Mouse (Mus musculus): ENCODE measurements around the gene Noc4l.

The Noc4l gene

DNA sequence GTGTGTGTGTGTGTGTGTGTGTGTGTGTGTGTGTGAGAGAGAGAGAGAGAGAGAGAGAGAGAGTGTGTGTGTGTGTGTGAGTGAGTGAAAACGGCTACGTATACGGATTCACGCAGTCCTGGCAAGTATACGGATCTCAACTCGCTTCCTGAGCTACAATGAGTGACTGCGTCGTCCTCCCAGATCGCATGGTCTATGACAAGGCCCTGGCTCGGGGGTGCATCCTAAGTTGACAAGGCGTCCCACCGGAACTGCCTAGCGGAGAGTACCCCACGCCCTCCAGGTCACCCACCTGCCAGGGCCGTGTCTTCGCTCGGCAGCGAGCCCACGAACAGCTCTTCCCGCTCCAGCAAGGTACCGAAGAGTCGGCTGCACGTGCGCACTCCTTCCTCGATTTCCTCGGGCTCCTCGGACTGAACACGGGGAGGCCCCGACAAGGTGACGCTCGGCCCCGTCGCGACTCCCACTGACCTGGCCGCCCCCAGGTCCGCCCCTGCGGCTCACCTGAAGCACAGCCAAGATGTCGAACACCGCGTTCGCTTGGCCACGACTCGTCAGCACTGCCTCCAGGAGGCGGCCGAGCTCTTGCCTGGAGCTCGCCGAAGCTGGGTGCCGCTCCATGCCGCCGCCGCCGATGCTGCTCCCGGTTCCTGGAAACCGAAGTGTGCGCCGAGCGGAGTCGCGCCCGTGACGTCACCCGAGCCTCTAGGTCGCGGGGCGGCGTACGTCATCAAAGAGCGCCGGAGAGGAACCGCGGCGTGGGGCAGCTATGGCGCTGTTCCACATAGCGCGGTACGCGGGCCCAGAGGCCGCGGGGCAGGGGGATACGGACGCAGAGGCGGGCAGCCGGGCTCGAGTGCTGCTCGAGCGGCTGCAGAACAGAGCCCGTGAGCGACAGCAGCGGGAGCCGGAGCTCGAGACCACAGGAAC, at the start of gene Noc4l, which contains the start of gene Ddx51:
Gene Noc4l, minus strand, starts transcription at position 699 of the 930 bp plus-strand sequence.
Gene Ddx51, plus strand, starts transcription at position 733 of the 930 bp plus-strand sequence.
- DNase-seq (ENCODE audit: low spot score in 2 of 2) = peak; percentile 97 to 98

DNA sequence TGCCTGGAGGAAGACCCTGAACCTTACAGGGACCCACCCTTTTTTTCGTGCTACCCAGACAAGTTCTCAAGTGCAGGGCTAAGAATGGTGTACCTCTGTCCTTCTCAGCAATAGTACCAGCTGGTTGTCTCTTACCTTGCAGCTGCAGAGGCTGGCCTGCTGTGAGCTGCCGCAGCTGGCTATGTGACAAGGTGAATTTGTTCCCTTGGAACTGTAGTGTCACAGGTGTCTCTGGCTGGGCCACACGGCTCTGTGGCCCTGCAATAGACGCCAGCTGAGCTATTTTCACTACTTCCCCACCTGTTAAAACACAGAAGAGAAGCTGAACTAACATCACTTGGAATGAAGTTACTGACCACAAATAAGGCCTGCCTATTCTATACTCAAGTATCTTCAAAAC, 45.4 kb upstream of the Noc4l start:
- DNase-seq (ENCODE audit: low spot score in 2 of 2) = no peak

- DNase-seq (ENCODE audit: low spot score in 2 of 2) = no peak
Observed at GRCm38 (mm10) chr5:110682041-110682440, 28.8 kb upstream of the Noc4l start.

GRCm38 (mm10) chr5:110665486-110666121, 12.4 kb upstream of the Noc4l start:
- peak in 1 of 2 experiments; percentile 43 for DNase-seq (ENCODE audit: low spot score in 2 of 2)

DNA sequence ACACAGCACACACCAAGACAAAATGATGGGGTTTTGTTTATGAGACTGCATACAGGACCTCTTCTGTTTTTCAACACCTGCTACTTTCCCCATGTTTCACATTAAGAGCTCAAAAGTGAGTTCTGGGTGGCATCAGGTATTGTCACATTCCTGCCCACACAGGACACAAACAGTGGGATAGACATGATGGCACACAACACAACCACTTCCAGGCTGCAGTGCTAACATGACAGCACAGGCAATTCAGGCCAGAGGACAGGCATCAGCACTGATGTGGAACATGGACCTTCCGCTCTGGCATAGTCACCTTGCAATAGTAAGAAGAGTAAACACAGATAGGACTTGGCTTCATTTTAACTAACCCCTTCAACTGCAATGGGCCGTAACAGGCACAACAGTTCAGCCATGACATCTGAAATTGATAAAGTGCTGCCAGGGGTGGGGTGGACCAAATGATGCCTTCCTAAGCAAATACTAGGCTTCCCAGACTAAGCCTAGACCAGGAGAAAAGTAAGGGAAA, 11.6 kb upstream of the Noc4l start:
- no peak for DNase-seq (ENCODE audit: low spot score in 2 of 2)

DNA sequence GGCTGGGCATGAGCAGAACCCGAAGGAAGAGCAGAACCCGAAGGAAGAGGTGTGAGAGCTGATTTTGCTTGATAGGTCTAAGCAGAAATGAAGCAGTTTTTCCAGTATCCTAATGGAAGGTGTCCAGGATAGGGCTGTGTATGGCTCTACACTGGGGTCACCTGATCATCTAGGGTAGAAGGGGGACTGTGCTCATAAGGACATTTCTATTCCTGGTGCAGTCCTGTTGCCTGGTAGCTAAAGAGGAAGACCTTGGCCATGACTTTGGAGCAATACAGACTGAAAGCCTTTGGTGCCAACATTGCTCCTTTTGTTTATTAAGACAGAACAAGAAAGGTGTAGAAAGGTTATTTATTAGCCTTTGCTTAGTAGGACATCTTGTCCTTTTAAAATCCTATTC, 10.8 kb upstream of the Noc4l start:
- no peak for DNase-seq (ENCODE audit: low spot score in 2 of 2)

DNA sequence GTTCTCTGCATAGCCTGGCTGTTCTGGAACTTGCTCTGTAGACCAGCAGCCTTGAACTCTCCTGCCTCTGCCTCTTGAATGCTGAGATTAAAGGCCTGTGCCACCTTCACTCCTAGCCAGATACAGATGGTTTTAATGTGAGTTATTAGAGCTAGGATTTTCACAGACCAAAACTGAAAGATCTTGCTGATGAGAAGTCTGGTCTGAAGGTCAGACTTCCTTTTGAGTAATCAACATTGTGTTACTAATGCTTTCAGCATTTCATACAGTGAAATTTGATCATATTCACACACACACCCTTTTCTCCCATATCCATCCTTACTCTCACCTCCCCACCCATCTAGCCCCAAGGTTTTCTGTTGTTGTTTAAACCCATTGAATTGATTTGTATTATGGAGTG, 6.5 kb upstream of the Noc4l start:
- DNase-seq (ENCODE audit: low spot score in 2 of 2) = no peak

DNA sequence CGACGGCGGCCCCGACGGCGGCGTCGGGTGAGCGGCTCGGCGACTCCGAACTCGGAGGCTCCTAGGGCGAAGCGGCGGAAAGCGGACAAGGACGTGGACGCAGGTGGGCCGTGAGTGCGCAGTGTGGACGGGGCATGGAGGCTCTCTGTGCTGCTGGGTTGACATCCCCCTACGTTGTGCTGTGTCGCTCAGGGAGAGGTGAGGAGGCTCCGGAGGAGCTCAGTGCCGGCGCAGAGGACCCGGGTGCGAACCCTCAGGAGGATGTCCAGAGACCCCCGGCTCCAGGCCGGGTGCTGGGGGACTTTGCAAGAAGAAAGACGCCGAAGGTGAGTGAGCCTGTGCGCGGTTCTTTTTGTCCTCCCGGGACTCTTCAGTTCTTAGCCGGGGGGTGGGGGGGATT, 469 bp upstream of the Noc4l start:
- DNase-seq (ENCODE audit: low spot score in 2 of 2) = no peak

DNA sequence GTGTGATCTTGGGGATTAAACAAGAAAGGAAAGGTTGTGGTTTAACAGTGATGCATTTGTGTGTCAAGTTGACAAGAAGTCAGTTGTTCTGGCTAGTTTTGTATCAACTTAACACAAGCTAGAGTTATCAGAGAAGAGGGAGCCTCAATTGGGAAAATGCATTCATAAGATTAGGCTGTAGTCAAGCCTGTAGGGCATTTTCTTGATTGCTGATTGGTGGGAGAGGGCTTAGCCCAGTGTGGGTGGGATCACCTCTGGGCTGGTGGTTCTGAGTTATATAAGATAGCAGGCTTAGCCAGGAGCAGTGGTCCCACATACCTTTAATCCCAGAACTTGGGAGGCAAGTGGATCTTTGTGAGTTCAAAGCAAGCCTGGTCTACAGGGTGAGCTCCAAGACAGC, 6.8 kb downstream of the Noc4l start:
- no peak for DNase-seq (ENCODE audit: low spot score in 2 of 2)

- peak; percentile 83 to 86 for DNase-seq (ENCODE audit: low spot score in 2 of 2)
Observed at GRCm38 (mm10) chr5:110639459-110639858, 13.8 kb downstream of the Noc4l start.

GRCm38 (mm10) chr5:110638306-110639074, 14.7 kb downstream of the Noc4l start:
- DNase-seq (ENCODE audit: low spot score in 2 of 2) = no peak

- no peak for DNase-seq (ENCODE audit: low spot score in 2 of 2)
Observed at GRCm38 (mm10) chr5:110635951-110636707, 17.1 kb downstream of the Noc4l start.

- no peak for DNase-seq (ENCODE audit: low spot score in 2 of 2)
Observed at GRCm38 (mm10) chr5:110629525-110630120, 23.6 kb downstream of the Noc4l start.

DNA sequence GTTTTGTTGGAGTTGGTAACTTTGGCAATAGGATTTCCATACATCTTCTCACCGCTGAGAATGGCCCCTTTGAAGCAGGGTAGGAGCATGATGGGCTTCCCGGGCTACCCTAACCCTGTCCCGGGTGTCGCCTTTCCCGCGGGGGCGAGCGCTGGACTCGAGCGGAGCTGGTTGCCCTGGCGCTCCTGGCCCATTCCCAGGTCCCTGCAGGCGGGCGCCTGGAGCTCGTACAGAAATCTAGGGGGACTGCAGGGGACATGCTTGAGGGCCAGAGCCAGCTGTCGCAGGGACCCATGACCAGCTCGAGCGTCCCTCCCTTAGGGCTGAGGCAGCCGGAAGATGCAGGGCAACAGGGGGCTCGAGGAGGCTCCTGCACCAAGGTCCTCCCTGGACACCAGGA, 25.1 kb downstream of the Noc4l start:
- peak in 1 of 2 experiments; percentile 49 for DNase-seq (ENCODE audit: low spot score in 2 of 2)

DNA sequence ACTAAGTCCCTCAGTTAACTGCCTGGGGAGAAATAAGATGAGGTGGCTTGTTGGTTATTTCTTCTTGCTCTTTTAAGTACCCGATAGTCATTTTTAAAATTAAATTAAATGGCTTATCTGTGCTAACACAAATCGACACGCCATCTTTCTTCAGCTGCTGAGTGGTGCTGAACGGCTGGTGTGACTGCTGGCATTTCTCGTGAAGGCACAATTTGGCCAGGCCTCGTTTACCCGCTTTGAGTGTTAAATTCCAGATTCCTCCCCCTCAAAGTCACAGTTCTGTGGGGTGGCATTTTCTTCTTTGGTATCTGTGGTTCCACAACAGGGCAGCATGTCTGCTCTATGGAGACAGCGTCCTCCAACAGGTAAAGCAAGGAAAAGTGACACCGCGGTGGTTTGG, 25.9 kb downstream of the Noc4l start:
- no peak for DNase-seq (ENCODE audit: low spot score in 2 of 2)

DNA sequence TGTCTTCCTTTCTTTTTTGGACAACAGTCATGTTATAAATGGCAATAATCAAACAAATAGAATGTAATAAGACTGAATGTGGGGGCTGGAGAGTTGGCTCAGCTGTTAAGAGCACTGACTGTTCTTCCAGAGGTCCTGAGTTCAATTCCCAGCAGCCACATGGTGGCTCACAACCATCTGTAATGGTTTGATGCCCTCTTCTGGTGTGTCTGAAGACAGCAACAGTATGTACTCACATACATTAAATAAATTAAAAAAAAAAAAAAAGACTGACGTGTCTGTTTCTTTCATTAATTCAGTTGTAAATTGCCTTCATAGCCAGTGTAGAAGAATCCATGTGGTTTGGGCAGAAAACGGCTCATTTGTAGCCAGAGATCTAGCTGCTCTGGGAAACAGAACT, 28.9 kb downstream of the Noc4l start:
- DNase-seq (ENCODE audit: low spot score in 2 of 2) = no peak

DNA sequence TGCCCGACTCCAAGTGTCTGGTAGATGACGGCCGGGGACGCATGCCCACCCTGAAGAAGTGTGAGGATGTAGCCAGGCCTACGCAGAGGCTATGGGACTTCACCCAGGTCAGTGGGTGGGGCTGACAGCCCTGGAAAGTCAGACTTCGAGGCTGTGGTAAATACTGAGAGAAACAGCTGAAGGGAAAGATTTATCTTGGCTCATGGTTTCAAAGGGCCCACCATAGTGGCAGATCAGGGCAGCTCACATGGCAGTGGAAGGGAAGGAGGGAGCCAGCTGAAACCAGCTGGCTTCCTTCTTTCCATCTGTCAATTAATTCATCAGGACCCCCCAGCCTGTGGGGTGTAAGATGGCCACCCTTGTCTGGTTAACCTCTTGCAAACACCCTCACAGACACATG, 34.0 kb downstream of the Noc4l start:
- no peak for DNase-seq (ENCODE audit: low spot score in 2 of 2)

DNA sequence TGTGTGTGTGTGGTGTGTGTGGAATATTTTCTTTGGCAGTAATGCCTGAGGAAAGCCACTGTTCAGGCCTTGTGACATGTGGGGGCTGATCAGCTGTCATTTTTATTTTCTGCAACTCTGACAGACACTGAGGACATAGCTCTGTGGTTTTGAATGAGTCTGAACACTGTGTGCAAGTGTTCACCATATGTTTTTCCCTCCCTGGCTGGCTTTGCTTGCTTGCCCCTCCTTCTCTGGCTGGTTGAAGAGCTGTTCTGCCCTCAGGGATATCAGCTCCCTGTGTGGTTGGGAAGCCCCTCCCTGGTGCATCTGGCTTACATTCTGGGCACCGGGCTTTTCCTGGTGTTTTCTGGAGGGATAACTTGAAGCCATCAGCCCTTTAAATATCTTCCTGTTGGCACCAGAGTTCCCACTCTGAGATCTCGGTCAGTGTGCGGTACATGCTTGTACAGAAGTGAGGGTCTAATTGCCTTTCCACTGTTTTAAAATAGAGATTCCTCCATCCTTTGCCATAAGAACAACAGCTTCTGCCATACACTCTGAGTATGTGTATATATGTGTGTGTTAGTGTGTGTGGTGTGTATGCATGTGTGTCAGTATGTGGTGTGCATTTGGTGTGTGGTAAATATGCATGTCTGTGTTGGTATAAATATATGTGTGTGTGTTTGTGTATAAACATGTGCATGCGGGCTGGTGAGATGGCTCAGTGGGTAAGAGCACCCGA, 41.6 kb downstream of the Noc4l start:
- peak; percentile 56 to 69 for DNase-seq (ENCODE audit: low spot score in 2 of 2)

- DNase-seq (ENCODE audit: low spot score in 2 of 2) = no peak
Observed at GRCm38 (mm10) chr5:110610484-110610883, 42.7 kb downstream of the Noc4l start.

DNA sequence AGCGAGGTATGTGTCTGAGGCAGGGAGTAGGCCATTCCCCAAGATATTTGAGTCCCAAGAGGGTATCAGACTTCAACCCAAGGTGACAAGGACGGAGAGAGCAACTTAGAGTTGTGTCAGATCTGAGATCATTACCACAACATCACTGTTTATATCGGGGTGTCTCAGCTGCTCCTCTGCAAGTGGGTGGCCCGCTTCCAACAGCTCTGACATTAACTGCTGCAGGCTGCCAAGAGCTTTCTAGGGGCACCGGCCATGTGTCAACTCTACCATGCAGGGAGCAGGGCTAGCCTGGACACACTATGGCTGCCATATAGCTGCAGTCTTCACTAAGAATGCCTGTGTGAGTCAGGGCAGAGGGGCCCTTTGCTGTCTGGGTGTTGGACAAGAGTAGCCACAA, 43.3 kb downstream of the Noc4l start:
- DNase-seq (ENCODE audit: low spot score in 2 of 2) = no peak

Data from right cerebral cortex, postnatal 10 days (tissue).